Mouse (Mus musculus) forebrain, embryonic 10.5 days (tissue): Measurements from ENCODE around the gene Naxe. TPM values are rescaled to one million over a fixed set of nuclear protein-coding genes. Genes with fewer than 3 reads are reported as not detected.

Experiments used
- polyA plus RNA-seq: library from polyadenylated mRNA; unstranded; fragments of >200 nt; fragmentation: Nextera tagmentation; extraction: Ambion mirVana; gene quantifications from 2 replicates; pipeline ENCODE4 v1.2.1, GENCODE M21; 2016

Naxe gene
- polyA plus RNA-seq, 1 experiment from 2014 or later: 134 TPM

Other genes starting within 250 kb of the Naxe start
- gene Pear1, start 234.2 kb downstream of the Naxe start, polyA plus RNA-seq: 10.7 and 11.2 TPM in 2 replicates
- gene Sh2d2a, start 211.7 kb downstream of the Naxe start, polyA plus RNA-seq: 0.09 and 0.10 TPM in 2 replicates
- gene Prcc, start 172.9 kb downstream of the Naxe start, polyA plus RNA-seq: 16.9 and 17.3 TPM in 2 replicates
- 199 and 219 TPM in 2 replicates for gene Hdgf, start 152.2 kb downstream of the Naxe start, polyA plus RNA-seq
- gene Mrpl24, start 139.0 kb downstream of the Naxe start, polyA plus RNA-seq: 71.4 and 74.8 TPM in 2 replicates
- gene Isg20l2, start 128.2 kb downstream of the Naxe start, polyA plus RNA-seq: 87.7 and 88.3 TPM in 2 replicates
- gene Rrnad1, start 127.8 kb downstream of the Naxe start, polyA plus RNA-seq: 19.1 and 22.8 TPM in 2 replicates
- gene Crabp2, start 109.8 kb downstream of the Naxe start, polyA plus RNA-seq: 834 and 866 TPM in 2 replicates
- gene Nes, start 87.4 kb downstream of the Naxe start, polyA plus RNA-seq: 81.2 and 86.9 TPM in 2 replicates
- gene Bcan, start 58.3 kb downstream of the Naxe start, polyA plus RNA-seq: 0.17 TPM in 2 replicates
- gene Hapln2, start 30.9 kb downstream of the Naxe start, polyA plus RNA-seq: not detected in 2 replicates
- 52.4 and 54.5 TPM in 2 replicates for gene Gpatch4, start 15.4 kb downstream of the Naxe start, polyA plus RNA-seq
- gene Ttc24, start 19.8 kb upstream of the Naxe start, polyA plus RNA-seq: not detected in 2 replicates
- 30.3 and 30.4 TPM in 2 replicates for gene Iqgap3, start 23.5 kb upstream of the Naxe start, polyA plus RNA-seq
- 9.4 and 11.1 TPM in 2 replicates for gene Mef2d, start 83.9 kb upstream of the Naxe start, polyA plus RNA-seq
- gene Rhbg, start 196.2 kb upstream of the Naxe start, polyA plus RNA-seq: 0.37 and 0.38 TPM in 2 replicates
- gene Gm38392, start 228.7 kb upstream of the Naxe start, polyA plus RNA-seq: 0.14 TPM in 1 of 2 replicates, not detected in the other
- 14.3 TPM in 2 replicates for gene Tsacc, start 238.5 kb upstream of the Naxe start, polyA plus RNA-seq
- 874 and 908 TPM in 2 replicates for gene Cct3, start 238.6 kb upstream of the Naxe start, polyA plus RNA-seq